Mouse (Mus musculus) hematopoietic stem cell, adult 5-6 weeks (primary cell): Measurements from ENCODE around the gene Sik1. TPM values are rescaled to one million over a fixed set of nuclear protein-coding genes. Genes with fewer than 3 reads are reported as not detected.
A peak's percentile ranks its signal among the peaks of the same experiment; 100 is the strongest.

Experiments used
- ATAC-seq, 2 experiments: fragments of 125-278 bp in 1 of 2; replicated peaks in 1 of 2; 2 replicates each; pipeline ENCODE4 v1.8.0; 2016 to 2017; ENCODE audit warnings: inconsistent platforms in 2 of 2, mild to moderate bottlenecking in 2 of 2, moderate number of reproducible peaks in 2 of 2, low read depth in 1 of 2, moderate TSS enrichment in 1 of 2; ENCODE audit not compliant: low FRiP score in 2 of 2, poor library complexity in 2 of 2, severe bottlenecking in 2 of 2, insufficient read depth in 1 of 2, low TSS enrichment in 1 of 2
- total RNA-seq: library from RNA; stranded (forward); fragments of 172-1452, 232-1000 nt; gene quantifications from 2 replicates; pipeline ENCODE4 v1.2.3, GENCODE M21; 2017

The Sik1 gene
- total RNA-seq, 1 experiment from 2014 or later: 203 TPM

DNA sequence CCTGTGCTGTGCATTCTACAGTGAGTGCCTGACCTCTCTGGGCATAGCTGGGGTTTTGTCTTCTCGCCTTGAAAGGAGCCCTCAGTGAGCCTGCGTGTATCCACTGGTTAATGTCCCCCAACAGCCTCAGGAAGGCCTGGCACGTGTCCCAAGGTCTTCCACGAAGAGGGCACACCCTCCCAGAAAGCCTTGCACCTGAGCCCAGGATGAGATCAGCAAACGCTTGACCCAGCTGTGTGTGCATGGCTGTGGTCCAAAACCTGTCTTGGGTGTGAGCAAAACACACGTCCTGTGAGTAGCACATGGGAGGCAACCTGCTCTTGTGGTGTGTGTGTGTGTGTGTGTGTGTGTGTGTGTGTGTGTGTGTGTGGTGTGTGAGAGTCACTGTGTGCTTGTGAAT, 28.9 kb downstream of the Sik1 start:
- ATAC-seq: no peak

DNA sequence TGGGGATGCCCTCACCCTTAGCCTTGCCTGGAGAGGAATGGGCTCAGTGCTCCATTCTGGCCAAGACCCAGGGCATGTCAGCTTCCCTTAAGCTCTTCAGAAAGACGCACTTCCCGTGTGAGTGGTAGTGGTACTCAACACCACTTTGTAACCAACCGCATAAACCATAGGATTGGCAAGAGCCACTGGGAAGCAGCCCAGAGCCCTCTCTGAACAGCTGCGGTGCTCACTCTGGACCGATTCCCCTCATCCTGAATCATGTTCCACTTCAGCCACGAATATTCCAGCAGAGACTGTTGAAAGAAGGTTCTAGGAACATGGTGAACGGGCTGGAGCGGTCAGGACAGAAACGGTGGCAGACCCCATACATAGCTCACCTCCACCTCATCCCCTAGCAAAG, 29.9 kb downstream of the Sik1 start:
- ATAC-seq: no peak

GRCm38 (mm10) chr17:31824812-31825211, 30.8 kb downstream of the Sik1 start:
- ATAC-seq: no peak

- peak in 1 of 2 experiments; percentile 40; a peak in 1 of 4 replicates for ATAC-seq
Measured at GRCm38 (mm10) chr17:31821136-31821933, 34.3 kb downstream of the Sik1 start.

DNA sequence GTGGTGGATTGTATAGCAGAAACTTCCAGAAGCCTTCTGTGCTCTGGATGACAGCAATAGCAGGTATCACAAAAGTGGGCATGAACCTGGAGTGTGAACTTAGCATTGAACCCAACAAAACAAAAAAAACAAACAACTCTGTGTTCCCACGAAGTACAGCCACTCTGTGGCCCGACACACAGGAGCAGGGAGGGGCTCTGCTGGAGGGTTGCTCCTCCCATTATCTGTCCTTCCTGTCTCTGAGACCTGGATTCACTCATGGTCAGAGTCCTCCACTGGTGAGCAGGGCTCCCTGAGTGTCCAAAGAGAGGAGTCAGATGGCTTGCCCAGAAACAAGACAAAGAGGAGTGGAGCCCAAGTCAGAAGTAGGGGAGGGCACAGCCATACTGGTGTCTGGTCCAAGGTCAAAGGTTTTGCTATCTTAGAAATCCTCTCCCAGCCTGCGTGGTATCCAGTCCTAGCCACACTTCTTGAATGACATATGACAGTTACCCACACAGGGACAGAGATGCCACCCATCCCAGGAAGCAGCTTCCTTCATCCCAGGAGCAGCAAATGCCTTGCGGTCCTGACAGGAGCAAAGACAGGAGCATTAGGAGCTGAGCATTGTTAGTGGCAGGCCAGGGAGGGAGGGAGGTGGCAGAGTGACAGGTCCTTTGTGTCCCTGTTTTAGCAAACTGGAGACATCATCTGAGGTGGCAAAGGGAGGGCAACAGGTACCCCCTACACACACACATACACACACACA, 35.3 kb downstream of the Sik1 start:
- no peak for ATAC-seq

- ATAC-seq: no peak
Measured at GRCm38 (mm10) chr17:31819372-31819771, 36.2 kb downstream of the Sik1 start.

DNA sequence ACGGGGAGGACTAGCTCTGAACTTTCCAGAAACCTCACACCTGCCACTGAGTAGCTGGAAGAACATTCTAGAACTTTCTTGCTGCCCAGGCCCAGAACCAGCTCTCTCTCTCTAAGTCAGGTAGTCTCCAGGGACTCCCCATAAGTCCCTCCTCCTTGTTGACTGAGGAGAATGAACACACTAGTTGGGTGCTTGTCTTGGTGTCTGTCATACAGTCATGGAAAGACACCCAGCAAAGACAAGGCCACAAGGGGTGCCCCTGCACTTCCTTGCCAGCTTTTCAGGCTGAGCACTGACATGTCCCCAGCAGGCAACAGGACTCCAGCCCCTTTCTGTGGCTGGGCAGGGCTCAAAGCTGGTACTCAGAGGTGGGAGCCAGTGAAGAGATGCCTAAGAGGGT, 37.8 kb downstream of the Sik1 start:
- no peak; a peak in 1 of 4 replicates for ATAC-seq

DNA sequence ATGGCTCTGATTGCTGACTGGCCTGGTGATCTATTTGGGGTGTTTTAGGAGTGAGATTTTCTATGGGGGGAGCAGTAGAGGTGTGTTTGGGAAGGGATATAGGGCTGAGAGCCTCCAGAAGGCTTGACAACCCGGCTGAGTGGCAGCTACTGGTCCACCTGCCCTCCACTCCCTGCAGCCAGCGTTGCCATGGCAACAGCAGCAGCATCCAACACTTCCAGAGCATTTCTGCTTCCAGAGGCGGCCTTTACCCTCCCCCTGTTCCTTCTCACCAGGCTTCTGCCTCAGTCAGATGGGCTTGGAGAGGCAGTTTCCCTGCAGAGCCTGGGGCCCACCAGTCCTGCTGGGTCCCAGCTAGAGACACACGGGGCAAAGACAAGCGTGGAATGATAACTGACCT, 38.4 kb downstream of the Sik1 start:
- ATAC-seq: no peak

GRCm38 (mm10) chr17:31814848-31815247, 40.8 kb downstream of the Sik1 start:
- peak; percentile 39 to 77 for ATAC-seq

GRCm38 (mm10) chr17:31813938-31814622, 41.5 kb downstream of the Sik1 start:
- ATAC-seq: no peak

GRCm38 (mm10) chr17:31811333-31811732, 44.3 kb downstream of the Sik1 start:
- no peak for ATAC-seq

- no peak for ATAC-seq
Measured at GRCm38 (mm10) chr17:31809894-31810293, 45.7 kb downstream of the Sik1 start.

DNA sequence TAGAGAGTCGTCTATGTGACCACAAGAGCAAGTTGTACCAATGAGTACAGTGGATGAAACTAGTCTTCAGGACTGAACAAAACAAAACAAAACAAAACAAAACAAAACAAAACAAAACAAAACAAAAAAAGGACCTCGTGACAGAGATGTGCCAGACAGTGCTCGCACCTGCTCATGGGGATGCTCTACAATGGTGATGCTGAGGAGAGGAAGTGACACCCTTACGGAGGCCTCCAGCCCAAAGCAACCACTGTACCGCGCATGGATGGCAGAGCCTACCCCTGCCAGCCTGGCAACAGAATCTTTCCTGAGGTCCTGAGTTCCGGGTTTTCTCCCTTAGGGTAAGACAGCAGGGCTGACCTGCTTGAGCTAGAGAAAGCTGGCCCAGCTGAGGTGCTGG, 46.5 kb downstream of the Sik1 start:
- ATAC-seq: no peak

- no peak for ATAC-seq
Measured at GRCm38 (mm10) chr17:31808082-31808875, 47.3 kb downstream of the Sik1 start.

GRCm38 (mm10) chr17:31806496-31806895, 49.1 kb downstream of the Sik1 start:
- ATAC-seq: no peak

DNA sequence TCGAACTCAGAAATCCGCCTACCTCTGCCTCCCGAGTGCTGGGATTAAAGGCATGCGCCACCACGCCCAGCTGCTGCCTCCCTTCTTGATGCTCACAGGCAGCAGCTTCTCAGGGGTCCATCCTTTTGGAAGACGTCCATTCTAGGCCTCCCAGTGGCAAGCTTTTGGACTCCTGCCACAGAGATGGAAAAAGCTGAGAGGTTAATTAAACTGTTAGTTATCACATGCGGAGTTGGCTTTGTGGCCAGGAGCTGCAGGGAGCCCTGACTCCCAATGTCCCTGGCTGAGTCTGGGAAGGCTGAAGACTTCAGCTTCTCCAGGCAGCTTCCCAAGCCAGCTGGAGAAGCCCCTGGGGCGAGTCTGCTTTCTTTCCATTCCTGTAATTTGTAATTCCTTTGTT, 49.6 kb downstream of the Sik1 start:
- no peak for ATAC-seq

DNA sequence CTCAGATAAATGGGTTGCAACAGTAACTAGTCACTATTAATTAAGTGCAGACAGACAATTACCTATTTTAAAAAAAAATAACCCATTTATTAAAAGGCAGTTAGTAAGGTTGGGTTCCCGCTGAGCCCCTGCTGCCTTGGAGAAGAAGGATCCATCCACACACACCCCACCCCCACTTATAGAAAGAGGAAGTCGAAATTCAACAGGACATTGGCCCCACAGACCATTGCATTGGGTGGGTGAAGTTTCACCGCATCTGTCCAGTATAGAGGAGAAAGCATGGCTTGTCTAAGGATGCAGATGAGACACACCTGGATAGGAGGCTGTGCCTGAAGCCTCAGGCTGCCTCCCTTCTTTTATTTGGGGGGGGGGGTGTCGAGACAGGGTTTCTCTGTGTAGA, 50.0 kb downstream of the Sik1 start:
- no peak; a peak in 2 of 4 replicates for ATAC-seq
